Mouse (Mus musculus): Measurements from ENCODE around the gene Krtap10-10.
"Not testable (repeated sequence)": the region's sequence is repeated elsewhere in the genome, so short reads cannot be mapped to it uniquely, and the experiment has no call there.

- not testable (repeated sequence) for TF ChIP-seq POLR2A (IDR thresholded peaks at IDR 0.05; ENCODE audit: low read depth, low read length); CTCF (IDR thresholded peaks at IDR 0.05; ENCODE audit: extremely low read depth, insufficient read length, insufficient replicate concordance, low read depth, low read length)
Observed at GRCm38 (mm10) chr10:77787876-77788275, 47.9 kb upstream of the Krtap10-10 start, which contains the start of gene Gm7137.
